Mouse (Mus musculus): Measurements from ENCODE around the gene Fdx1l. TPM values are rescaled to one million over a fixed set of nuclear protein-coding genes. Genes with fewer than 3 reads are reported as not detected.
"Not testable (repeated sequence)": the region's sequence is repeated elsewhere in the genome, so short reads cannot be mapped to it uniquely, and the experiment has no call there.

Fdx1l gene
- total RNA-seq, 1 experiment from 2014 or later: 31.1 TPM

DNA sequence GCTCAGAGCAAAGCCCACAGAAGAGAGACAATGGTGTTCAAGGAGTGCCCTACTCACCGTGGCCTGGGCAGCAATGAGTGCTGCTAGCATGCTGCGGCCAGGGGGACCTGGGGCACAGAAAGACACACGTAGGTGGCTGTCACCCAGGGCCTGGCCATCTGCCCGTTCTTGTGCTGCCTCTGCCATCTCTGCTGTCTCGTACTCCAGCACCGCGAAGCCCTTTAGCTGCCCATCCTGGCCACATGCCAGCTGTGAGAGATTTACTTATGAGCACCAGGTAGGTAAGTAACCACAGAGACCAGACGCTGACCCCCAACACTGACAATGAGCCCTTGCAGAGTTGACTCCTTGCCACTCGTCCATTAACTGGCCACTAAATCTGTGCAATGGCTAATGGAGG, 7.7 kb upstream of the Fdx1l start:
- ATAC-seq (replicated peaks; ENCODE audit: insufficient number of reproducible peaks, low FRiP score, low TSS enrichment, poor library complexity, severe bottlenecking): no peak

DNA sequence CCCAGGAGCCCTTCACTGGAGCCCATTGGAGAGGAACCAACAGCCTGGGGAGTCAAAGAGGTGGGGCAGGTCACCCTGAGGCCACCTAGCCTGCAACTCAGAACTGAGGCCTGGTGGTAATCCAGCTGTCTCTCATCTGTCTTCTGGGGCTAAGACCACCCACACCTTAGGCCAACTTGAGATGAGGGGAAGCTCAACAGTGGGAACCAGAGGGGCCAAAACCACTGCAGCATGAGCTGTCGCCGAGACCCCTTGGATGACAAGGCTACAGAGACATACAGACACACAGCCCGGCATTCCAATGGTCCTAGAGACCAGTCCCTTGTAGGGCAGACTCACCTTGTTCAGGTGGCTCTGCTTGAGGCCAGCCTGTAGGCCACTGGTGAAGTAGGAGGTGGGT, 2.2 kb upstream of the Fdx1l start:
- ATAC-seq (replicated peaks; ENCODE audit: insufficient number of reproducible peaks, low FRiP score, low TSS enrichment, poor library complexity, severe bottlenecking): no peak

DNA sequence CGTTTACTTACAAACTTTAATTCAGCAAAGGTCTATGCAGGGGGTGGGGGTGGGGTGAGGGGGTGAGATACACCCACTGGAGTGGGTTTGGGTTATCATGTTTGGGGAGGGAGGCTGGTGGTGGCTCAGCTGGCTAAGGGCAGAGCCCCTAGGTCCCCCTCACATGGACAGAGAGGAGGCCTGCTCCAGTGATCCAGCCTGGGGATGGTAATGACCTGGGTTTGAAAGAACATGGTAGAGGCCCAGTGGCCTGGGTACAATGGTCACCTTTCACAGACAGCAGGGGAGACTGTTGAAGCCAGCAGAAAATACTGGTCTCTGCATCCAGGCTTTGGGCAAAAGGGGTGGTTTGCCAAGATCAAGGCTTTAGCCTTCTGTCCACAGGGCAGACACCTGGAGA, 759 bp upstream of the Fdx1l start:
- ATAC-seq (replicated peaks; ENCODE audit: insufficient number of reproducible peaks, low FRiP score, low TSS enrichment, poor library complexity, severe bottlenecking): no peak

DNA sequence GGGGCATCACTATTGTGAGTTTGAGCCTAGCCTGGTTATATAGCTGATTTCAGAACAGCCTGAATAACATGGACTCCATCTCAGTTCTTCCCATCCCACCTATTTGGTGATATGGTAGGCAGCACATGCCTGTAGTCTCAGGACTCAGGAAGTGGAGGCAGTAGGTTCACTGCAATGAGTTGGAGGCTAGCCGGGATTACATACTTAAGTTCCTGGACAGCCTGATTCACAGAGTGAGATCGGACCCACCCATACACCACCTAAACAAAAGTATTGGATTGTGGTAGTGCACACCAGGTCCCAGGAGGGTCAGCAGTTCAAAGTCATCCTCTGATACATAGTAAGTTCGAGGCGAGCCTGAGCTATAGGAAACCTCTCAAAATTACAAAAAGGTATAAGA, 773 bp downstream of the Fdx1l start:
- no peak for ATAC-seq (replicated peaks; ENCODE audit: insufficient number of reproducible peaks, low FRiP score, low TSS enrichment, poor library complexity, severe bottlenecking)

DNA sequence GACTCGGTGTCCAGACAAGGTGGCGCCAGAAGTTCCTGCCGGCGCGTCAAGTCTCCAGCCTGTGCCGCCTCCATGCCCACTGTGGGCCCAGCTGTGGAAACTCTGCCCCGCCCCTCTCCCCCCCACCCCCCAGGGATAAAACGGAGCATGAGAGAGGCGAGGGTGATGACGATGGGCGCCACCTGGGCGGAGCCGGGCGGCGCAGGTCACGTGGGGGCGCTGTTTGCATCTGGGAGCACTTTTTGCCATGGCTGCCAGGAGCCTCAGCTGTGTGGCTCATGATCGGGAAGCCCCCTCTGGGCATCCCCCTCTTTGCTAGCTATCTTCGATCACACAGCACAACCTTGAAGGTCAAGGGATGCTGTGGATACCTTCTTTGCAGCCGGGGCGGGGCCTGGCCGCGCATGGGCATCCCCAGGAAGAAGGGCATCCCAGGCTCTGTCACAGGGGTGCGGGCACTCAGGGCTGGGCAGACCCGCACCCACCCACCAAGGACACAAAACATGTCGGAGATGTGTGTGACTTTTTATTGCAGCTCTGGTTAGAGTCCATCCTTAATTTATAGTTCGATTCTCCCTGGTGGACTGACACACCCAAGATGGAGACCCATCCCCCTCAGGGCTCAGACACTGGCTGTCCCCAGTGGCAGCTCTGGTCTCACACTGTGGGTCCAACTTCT, 6.3 kb downstream of the Fdx1l start, which contains the start of gene Zglp1:
Gene Zglp1, minus strand, starts transcription at position 88 of the 679 bp plus-strand sequence.
- ATAC-seq (replicated peaks; ENCODE audit: insufficient number of reproducible peaks, low FRiP score, low TSS enrichment, poor library complexity, severe bottlenecking): no peak

DNA sequence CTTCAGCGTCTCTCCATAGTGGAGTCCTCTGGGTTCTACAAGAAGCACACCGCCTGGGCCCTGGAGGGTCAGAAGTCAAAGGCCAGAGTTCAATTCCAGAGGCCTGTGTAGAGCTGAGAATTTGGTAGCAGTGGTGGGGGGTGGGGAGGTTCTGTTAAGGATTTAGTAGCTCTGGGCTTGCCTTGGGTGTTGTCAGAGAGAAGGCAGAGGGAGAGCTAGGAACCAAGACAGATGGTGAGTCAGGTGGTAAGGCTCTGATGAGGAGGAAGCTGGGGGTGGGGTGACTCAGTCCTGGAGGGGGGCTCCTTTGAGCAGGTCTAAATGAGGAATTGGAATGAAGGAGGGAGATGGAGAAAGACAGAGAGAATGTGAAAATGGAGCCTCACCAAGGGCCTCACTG, 10.5 kb downstream of the Fdx1l start:
- ATAC-seq (replicated peaks; ENCODE audit: insufficient number of reproducible peaks, low FRiP score, low TSS enrichment, poor library complexity, severe bottlenecking): no peak

DNA sequence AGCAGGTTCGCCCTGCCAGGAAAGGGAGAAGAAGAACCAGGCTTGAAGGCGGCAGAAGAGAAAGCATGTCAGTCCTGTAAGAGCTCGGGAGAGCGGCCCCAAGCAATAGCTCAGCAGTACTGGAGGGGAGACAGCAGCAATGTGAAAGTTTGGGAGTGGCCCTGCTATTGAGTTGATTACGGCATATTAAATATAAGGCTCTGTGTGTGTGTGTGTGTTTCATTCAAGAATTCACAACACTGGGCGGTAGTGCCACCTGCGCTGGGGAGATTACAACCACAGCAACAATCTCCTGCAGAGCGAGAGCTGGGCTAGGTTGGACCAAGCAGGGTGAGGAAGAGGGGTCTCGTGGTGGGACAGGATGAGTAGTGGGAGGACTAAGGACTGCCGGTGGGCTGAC, 21.8 kb downstream of the Fdx1l start:
- no peak for ATAC-seq (replicated peaks; ENCODE audit: insufficient number of reproducible peaks, low FRiP score, low TSS enrichment, poor library complexity, severe bottlenecking)

DNA sequence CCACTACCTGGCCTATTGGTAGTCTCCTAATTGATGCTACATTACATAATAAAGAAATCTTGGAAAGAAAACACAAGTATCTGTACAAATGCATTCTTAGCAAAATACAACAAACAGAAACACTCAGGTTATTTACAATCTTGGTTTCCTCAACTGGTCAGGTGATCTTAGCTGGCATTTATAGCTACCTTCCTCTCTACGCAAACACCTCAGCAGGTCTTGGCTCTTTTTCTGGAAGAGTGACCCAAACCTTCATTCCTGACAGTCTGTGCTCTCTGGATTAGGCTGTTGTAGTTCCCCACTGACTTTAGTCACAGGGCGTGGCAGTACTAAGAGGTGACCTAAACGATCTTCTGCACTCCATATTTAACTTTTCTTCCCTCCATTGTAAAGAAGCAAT, 28.2 kb downstream of the Fdx1l start:
- no peak for ATAC-seq (replicated peaks; ENCODE audit: insufficient number of reproducible peaks, low FRiP score, low TSS enrichment, poor library complexity, severe bottlenecking)

DNA sequence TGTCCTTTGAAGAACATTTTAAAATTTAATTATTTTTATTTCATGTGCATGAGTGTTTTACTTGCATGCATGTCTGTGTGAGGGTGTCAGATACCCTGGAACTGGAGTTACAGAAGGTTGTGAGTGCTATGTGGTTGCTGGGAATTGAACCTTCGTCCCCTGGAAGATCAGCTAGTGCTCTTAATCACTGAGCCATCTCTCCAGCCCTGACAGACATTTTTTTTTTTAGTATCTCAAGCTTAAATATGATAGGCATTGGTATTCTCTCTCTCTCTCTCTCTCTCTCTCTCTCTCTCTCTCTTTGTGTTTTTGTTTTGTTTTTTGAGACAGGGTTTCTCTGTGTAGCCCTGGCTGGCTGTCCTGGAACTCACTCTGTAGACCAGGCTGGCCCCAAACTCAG, 28.6 kb downstream of the Fdx1l start:
- ATAC-seq (replicated peaks; ENCODE audit: insufficient number of reproducible peaks, low FRiP score, low TSS enrichment, poor library complexity, severe bottlenecking): not testable (repeated sequence)

DNA sequence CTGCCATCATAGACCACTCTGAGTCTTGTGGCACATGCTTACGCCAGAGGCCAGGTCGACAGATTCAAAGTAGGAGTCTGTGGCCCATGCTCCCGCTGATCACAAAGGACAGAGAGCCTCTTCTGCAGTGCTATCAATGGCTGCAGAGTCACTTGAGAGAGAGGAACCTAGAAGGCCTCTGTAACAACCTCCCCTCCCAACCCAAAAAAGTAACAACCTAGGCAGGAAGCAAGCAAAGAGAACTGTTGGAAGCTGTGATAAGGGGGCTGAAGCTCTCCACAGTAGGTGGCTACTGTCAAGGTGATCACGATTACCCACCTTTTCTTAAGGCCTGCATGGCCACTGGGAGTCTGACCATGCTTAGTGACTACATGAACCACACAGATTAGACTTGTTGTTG, 29.9 kb downstream of the Fdx1l start:
- ATAC-seq (replicated peaks; ENCODE audit: insufficient number of reproducible peaks, low FRiP score, low TSS enrichment, poor library complexity, severe bottlenecking): no peak

DNA sequence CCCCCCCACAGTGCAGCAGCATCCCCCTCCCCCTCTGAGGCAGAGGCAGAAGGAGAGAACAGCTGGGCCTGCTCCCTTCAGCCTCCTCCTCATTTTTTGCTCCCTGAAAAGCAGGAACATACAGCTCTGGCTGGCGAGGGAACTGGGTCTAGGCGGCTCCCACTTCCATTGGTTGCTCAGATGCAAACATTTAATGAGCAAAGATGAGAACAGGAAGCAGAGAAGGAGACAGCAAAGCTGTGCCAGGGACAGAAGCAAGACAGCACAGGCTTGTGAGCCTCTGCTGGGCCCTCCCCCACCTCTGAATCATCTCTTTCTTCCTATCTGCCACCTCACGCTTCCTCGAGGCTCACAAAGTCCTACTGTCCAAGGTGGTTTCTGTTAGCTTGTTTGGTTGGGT, 32.1 kb downstream of the Fdx1l start:
- no peak for ATAC-seq (replicated peaks; ENCODE audit: insufficient number of reproducible peaks, low FRiP score, low TSS enrichment, poor library complexity, severe bottlenecking)

DNA sequence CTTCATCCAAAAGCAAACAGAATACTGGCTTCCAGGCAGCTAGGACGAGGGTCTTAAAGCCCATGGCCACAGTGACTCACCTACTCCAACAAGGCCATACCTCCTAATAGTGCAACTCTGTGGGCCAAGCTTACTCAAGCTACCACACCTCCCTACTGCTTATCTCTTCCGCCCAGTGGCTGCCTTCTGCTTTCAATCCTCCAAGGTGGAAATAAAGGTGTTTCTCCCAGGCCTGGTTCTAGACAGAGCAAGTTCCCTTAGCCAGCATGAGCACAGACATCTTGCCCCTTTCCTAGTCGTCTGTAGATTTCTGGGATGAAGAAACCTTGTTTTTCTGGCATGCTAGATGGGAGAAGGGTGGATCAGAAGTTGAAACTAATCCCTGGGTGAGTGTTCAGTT, 33.6 kb downstream of the Fdx1l start:
- no peak for ATAC-seq (replicated peaks; ENCODE audit: insufficient number of reproducible peaks, low FRiP score, low TSS enrichment, poor library complexity, severe bottlenecking)

DNA sequence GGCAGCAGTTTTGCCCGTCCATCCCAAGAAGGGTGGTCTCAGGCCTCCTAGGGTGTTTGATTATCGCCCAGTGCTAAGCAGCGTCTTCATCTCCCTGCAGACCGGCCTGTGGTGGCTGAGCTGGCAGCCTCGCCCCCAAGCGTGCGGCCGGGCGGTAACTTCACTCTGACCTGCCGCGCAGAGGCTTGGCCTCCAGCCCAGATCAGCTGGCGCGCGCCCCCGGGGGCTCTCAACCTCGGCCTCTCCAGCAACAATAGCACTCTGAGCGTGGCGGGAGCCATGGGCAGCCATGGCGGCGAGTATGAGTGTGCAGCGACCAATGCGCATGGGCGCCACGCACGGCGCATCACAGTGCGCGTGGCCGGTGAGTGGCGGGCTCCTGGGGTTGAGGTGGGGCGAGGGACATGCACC, 35.9 kb downstream of the Fdx1l start:
- no peak for ATAC-seq (replicated peaks; ENCODE audit: insufficient number of reproducible peaks, low FRiP score, low TSS enrichment, poor library complexity, severe bottlenecking)

DNA sequence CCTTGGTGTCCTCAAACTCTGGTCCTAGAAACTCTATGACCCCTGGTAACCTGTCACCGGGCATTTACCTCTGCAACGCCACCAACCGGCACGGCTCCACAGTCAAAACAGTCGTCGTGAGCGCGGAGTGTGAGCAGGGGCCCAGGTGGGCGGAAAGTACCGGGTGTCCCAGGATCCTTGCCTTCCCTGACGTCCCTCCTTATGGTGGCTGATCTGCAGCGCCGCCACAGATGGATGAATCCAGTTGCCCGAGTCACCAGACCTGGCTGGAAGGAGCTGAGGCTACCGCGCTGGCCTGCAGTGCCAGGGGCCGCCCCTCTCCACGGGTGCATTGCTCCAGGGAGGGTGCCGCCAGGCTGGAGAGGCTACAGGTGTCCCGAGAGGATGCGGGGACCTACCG, 36.7 kb downstream of the Fdx1l start:
- no peak for ATAC-seq (replicated peaks; ENCODE audit: insufficient number of reproducible peaks, low FRiP score, low TSS enrichment, poor library complexity, severe bottlenecking)

DNA sequence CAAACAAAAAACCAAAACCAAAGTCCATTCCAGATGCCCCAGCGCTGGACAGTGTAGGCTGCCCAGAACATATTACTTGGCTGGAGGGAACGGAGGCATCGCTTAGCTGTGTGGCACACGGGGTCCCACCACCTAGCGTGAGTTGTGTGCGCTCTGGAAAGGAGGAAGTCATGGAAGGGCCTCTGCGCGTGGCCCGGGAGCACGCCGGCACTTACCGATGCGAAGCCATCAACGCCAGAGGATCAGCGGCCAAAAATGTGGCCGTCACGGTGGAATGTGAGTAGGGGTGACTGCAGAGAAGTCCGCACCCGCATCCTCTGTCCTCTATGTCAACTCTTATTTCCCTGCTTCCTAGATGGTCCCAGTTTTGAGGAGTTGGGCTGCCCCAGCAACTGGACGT, 37.3 kb downstream of the Fdx1l start:
- ATAC-seq (replicated peaks; ENCODE audit: insufficient number of reproducible peaks, low FRiP score, low TSS enrichment, poor library complexity, severe bottlenecking): no peak

DNA sequence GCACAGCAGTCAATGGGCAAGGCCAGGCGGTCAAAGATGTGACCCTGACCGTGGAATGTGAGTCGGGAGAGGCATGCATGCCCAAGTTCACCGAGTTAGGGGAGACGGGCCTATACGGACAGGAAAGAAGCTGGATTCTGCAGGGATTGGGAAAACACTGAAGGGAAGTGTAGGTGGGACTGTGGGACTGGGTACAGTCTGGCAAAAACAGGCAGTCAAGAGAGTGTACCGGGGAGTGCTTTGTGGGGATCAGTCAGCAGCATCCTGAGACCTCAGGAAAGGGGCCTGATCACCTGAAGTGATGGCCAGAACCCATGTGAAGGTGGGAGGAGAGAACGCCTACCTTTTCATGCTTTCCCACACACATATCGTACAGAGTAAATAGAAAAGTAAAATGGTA, 37.8 kb downstream of the Fdx1l start:
- ATAC-seq (replicated peaks; ENCODE audit: insufficient number of reproducible peaks, low FRiP score, low TSS enrichment, poor library complexity, severe bottlenecking): no peak

DNA sequence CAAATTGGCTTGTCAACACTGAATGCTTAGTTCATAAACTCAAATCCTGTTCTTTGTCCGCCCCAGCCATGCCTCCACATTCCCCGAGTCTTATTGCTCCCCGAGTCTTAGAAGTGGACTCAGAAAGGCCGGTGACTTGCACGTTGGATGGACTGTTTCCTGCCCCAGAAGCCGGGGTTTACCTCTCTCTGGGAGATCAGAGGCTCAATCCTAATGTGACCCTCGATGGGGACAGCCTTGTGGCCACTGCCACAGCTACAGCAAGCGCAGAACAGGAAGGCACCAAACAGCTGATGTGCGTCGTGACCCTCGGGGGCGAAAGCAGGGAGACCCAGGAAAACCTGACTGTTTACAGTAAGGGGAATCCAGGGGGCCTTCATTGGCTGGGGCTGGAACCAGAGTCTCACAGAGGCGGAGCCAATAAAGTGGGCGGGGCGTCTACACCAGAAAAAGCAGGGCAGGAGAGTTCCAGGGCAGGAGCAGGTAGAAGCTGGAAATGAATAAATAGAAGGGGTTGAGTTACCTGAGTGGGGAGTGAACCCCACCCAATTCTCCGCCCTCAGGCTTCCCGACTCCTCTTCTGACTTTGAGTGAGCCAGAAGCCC, 38.8 kb downstream of the Fdx1l start:
- no peak for ATAC-seq (replicated peaks; ENCODE audit: insufficient number of reproducible peaks, low FRiP score, low TSS enrichment, poor library complexity, severe bottlenecking)

DNA sequence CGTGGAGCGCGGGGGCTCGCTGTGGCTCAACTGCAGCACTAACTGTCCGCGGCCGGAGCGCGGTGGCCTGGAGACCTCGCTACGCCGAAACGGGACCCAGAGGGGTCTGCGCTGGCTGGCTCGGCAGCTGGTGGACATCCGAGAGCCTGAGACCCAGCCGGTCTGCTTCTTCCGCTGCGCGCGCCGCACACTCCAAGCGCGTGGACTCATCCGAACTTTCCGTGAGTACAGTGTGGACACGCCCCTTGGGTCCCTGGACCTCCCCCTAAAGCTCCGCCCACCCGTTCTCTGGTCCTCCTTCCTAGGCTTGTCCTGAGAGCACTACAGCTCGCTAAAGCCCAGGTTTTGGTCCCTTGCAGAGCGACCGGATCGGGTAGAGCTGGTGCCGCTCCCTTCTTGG, 40.3 kb downstream of the Fdx1l start:
- ATAC-seq (replicated peaks; ENCODE audit: insufficient number of reproducible peaks, low FRiP score, low TSS enrichment, poor library complexity, severe bottlenecking): peak; percentile 67

DNA sequence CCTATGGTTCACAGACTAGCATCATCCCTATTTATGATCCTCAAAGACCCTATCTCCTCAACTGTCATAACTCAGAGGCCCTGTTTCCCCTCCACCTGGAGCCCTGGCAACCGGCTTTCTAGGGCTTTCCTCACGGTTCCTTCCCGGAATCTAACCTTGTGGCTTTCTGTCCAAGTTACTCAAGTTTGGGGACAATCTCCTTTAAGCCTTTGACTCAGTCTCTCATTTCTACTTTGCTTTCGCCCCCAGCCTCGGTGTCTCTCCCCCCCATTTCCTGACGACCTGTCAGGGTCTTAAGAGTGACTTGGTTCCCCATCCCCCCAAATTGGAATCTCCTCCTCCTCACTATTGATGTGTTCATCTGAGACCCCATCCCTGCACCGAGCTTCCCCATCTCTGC, 40.9 kb downstream of the Fdx1l start:
- ATAC-seq (replicated peaks; ENCODE audit: insufficient number of reproducible peaks, low FRiP score, low TSS enrichment, poor library complexity, severe bottlenecking): no peak

DNA sequence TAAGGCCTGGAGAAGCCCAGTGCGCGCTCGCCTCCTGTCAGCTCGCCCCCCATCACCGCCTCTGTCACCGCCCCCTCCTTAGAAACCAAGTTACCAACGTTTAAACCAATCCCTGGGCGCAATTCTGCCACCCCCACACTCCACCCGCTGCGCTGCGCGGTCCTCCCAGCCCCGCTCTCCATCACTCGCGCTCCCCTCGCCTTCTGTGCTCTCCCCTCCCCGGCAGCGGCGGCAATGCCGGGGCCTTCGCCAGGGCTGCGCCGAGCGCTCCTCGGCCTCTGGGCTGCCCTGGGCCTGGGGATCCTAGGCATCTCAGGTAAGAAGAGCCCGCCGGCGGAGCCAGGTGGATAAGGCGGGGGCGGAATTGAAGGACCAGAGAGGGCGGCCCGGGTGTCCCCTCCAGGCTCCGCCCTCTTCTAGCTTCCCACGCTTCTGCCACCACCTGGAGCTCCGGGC, 41.5 kb downstream of the Fdx1l start, which contains the start of gene Icam5:
Gene Icam5, plus strand, starts transcription at position 178 of the 456 bp plus-strand sequence.
- no peak for ATAC-seq (replicated peaks; ENCODE audit: insufficient number of reproducible peaks, low FRiP score, low TSS enrichment, poor library complexity, severe bottlenecking)
